Mouse (Mus musculus): Measurements from ENCODE around the gene Id2.

Id2 gene

GRCm38 (mm10) chr12:25104541-25104940 is 7.6 kb upstream of the Id2 start:
- no peak for DNase-seq (ENCODE audit: low spot score)

DNA sequence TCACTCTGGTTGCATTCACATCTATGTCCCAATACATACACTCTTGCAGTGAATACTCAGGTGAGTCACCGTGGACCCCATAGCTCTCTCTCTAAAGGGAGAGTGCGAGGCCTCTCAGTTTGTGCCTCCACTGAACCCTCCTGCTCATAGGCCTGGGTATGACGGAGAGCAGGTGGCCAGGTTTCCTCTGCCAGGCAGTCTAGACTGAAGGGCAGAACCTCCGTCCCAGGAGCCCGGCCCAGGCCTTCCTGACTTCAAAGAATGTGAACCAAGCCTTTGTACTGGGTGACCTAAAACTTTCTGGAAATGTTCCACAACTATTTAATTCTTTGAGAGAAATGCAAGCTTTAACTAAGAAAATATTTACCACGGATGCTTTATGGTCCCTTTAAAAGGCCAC is 7.0 kb upstream of the Id2 start:
- DNase-seq (ENCODE audit: low spot score), result no peak

- no peak for DNase-seq (ENCODE audit: low spot score)
Measured at GRCm38 (mm10) chr12:25101389-25101788, 4.4 kb upstream of the Id2 start.

- DNase-seq (ENCODE audit: low spot score), result peak; percentile 22
Measured at GRCm38 (mm10) chr12:25100411-25101217, 3.7 kb upstream of the Id2 start.

DNA sequence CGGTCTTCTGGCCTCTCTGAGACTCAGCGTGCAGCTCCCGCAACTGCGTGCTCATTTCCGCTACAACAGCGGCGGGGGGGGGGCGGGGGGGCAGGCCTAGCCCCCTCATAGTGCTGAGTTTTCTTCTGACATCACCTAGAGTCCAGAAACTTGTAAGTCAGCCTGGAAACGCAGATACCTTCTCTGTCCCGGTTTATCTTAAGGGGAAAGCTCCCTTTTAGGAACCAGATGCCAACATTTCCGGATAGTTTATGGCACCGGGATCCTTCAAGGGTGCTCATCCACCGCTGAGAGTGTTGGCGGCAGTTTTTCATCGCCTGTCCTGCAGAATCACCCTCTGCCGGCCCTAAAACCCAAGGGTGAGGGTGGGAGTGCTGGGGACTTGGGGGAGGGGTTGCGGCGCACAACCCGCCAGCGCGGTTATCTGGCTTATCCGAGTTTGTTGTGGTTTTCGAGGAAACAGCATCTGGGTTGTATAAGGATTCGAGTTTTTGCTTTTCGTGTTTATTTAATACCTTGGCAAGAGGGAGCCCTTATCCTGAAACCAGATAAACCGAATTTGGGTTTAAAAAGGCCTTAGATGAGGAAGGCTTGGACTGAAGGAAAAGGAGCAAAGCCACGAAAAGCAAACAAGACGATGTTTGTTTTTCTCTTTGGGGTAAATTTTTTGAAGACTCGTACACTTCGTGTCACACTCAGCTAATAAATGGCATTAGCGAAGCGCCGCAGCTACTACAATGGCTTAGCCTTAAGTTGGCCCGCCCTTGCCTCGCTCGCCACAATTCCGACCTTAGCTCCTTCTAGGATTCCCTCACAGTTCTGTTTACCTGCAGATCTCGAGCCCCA is 2.8 kb upstream of the Id2 start:
- peak; percentile 67 for DNase-seq (ENCODE audit: low spot score)

GRCm38 (mm10) chr12:25099313-25099562 is 2.3 kb upstream of the Id2 start:
- no peak for DNase-seq (ENCODE audit: low spot score)

DNA sequence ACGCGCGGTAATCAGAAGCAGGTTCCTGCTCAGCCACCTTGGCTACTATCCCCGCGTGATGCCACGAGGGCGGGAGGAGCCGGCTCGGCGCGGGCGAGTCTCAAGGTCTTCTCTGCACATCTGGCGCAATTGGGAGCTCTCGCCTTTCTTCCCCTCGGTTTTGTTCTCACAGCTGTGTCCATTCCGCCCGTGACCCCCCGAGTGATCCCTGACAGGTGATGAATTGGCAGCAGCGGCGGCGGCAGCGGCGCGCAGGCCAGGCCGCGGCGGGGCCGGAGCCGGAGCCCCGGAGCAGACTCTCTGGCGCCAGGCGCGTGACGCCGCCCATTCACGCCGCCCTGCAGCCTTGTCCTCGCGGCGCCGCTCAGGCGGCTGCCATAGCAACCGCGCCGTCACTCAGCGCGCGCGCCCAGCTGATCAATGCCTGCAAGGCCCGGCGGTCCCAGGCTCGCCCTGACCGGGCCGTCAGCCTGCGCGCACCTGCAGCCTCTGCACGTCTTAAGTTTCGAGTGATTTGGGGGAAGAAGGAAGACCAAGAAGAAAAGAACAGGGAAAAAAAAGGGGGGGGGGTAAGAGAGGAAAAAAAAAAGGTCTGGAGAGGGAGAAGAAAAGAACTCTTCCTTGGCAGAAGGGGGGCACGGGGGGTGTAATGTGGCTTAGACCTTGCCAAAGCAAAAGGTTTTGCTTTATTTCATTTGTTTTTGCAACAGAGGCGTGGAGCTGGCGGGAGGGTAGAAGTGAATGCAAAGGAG is 1.8 kb upstream of the Id2 start:
- peak; percentile 93 for DNase-seq (ENCODE audit: low spot score)

DNA sequence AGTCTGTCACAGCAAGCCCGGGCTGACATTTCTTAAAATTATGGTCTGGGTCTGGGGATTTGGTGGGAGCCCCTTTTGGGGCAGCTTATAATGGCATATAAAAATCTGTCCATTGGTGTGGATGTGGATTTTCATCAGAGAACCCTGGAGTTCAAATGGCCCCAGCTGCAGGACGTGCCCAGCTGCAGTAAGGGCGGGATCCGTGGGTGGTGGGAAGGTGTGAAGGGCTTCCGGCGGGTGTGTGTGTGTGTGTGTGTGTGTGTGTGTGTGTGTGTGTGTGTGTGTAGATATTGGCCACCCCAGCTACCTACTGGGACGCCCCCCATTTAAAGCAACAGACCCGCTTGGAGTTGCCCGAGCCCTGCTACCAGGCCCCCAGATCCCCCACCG is 1.2 kb upstream of the Id2 start:
- peak; percentile 34 for DNase-seq (ENCODE audit: low spot score)

DNA sequence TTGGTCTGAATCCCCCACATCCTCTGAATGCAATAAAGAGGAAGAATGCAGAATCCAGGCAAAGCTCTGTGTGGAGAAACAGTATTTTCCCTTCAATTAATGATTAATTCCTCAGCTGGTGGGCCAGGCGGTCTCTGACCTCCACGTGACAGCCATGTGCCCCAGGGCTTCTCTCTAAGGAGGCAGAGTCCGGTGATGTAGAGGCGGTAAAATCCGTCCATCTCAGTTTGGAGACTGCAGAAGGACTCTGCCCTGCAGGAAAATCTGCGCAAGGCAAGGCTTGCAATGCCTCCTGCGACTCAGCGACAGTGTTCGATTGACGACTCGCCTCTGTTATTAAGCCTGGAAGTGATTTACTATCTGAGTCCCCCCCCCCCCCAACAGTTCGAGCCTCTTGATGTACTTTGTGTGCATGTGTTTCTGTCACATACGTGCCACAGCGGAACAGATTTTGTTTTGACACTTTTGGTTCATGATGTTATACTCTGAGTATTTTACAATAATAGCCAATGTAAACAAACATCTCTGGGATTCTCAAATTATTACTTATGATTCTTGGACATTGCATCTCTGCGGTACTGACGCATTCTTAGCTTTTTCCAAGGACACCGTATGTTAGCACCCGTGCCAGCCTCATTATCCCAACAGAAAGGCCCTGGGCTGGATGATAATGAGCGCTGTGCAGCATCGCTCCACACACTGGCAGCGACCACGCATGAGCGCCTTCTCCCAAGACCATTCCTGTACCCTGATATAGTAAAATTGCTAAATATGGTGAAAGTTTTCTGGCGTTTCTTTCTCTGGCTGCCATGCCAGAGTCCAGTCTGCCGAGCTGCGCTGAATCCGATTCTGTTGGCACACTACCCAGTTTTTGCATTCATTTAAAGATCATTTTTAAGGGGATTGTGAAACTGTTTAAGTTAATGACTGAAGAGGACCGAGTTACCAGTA is 545 bp upstream of the Id2 start:
- peak; percentile 51 for DNase-seq (ENCODE audit: low spot score)

- DNase-seq (ENCODE audit: low spot score), result no peak
Measured at GRCm38 (mm10) chr12:25096640-25097051, 294 bp downstream of the Id2 start.

- DNase-seq (ENCODE audit: low spot score), result peak; percentile 97
Measured at GRCm38 (mm10) chr12:25095974-25096639, 833 bp downstream of the Id2 start.

DNA sequence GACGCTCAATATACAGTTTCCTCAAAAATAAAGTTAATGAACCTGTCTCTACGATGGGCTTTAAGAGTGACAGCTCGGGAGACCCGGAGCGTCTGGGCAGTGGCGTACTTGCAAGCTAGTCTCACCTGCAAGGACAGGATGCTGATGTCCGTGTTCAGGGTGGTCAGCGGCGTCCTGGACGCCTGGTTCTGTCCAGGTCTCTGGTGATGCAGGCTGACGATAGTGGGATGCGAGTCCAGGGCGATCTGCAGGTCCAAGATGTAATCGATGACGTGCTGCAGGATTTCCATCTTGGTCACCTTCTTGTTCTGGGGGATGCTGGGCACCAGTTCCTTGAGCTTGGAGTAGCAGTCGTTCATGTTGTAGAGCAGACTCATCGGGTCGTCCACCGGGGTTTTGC is 1.4 kb downstream of the Id2 start:
- DNase-seq (ENCODE audit: low spot score), result no peak

GRCm38 (mm10) chr12:25094621-25095521 is 2.1 kb downstream of the Id2 start:
- peak; percentile 50 for DNase-seq (ENCODE audit: low spot score)

- no peak for DNase-seq (ENCODE audit: low spot score)
Measured at GRCm38 (mm10) chr12:25093241-25093774, 3.6 kb downstream of the Id2 start.

DNA sequence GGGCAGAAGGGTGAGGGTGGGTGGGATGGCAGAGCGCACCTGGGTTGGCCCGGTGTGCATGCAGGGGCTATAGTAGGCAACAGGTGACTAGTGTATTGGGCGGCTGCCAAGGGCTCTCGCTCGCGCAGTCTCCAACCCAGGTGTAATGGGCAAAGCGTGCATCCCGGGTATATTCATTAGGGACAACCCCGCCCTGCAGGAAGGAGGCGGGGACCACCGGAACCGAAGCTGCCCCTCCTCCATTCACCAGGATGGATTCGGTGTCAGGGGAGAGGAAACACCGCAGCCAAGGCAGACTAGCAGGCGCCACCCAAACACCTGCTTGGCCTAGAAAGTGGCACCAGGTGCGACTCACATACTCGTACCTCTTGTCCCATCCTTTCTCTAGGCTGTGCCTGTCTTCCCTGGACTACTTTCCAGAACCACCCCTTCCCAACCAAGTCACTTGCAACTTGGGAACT is 4.2 kb downstream of the Id2 start:
- DNase-seq (ENCODE audit: low spot score), result no peak

- peak; percentile 86 for DNase-seq (ENCODE audit: low spot score)
Measured at GRCm38 (mm10) chr12:25092027-25092704, 4.8 kb downstream of the Id2 start.

GRCm38 (mm10) chr12:25089433-25089832 is 7.5 kb downstream of the Id2 start:
- DNase-seq (ENCODE audit: low spot score), result no peak

DNA sequence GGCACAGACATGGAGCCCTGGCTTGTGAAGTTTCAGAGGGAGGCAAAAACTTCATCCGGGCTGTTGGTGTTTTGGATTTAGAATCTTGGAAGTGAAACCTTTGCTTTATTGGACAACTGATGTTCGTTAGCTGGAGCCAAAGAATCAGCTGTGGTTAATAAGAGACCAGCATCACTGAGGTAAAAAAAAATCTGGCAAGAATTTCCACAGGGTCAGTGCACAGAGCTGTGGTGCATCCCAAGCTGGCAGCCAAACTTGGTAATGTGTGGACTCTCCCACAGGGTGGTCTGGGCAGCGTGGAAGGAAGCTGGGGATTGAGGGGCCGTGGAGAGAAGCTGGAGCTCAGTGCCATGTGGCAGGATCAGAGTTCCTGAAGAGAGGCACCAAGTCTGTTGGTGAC is 10.0 kb downstream of the Id2 start:
- DNase-seq (ENCODE audit: low spot score), result no peak
